Mouse (Mus musculus): Measurements from ENCODE around the gene Dip2b.

The Dip2b gene

GRCm38 (mm10) chr15:100219396-100219795 lies 180.9 kb downstream of the Dip2b start:
- no peak for DNase-seq (ENCODE audit: low read depth, low spot score)

GRCm38 (mm10) chr15:100220916-100221315 lies 182.5 kb downstream of the Dip2b start:
- no peak for DNase-seq (ENCODE audit: low read depth, low spot score)

GRCm38 (mm10) chr15:100225381-100225780 lies 186.9 kb downstream of the Dip2b start:
- DNase-seq (ENCODE audit: low read depth, low spot score) = no peak

GRCm38 (mm10) chr15:100225891-100226290 lies 187.4 kb downstream of the Dip2b start:
- DNase-seq (ENCODE audit: low read depth, low spot score) = no peak

DNA sequence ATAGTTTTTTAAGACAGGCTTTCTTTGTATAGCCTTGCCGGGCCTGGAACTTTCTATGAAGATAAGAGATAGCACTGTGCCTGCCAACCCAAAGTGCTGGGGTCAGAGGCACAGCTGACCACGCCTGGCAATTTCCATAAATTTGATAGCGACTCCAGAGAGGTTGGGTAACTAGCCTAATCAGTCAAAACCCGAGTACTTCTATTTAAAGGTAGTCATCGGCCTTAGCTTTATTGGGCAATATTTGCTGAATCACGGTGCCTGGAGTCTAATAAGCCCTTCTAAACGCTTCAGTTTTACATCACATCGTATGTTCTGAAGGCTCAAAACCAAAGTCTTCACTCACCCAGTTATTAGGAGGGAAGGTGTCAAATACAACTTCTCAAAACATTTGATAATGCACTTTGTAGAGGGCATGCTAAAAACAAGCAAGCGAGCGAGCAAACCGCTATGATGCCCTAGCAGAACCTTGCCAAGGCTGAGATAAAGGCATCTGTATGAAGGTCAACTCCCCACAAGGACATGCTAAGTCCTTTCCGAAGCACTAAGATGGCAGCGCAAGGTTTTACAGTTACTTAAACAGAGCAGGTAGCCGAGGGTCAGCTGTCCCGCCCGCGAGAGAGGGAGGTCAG lies 188.7 kb downstream of the Dip2b start:
- peak; percentile 23 for DNase-seq (ENCODE audit: low read depth, low spot score)

GRCm38 (mm10) chr15:100227663-100228534 lies 189.4 kb downstream of the Dip2b start, which contains the start of gene Atf1:
Gene Atf1 (plus strand): TSS chr15:100227819.
- peak; percentile 93 for DNase-seq (ENCODE audit: low read depth, low spot score)

GRCm38 (mm10) chr15:100228535-100229336 lies 190.3 kb downstream of the Dip2b start:
- DNase-seq (ENCODE audit: low read depth, low spot score) = no peak

DNA sequence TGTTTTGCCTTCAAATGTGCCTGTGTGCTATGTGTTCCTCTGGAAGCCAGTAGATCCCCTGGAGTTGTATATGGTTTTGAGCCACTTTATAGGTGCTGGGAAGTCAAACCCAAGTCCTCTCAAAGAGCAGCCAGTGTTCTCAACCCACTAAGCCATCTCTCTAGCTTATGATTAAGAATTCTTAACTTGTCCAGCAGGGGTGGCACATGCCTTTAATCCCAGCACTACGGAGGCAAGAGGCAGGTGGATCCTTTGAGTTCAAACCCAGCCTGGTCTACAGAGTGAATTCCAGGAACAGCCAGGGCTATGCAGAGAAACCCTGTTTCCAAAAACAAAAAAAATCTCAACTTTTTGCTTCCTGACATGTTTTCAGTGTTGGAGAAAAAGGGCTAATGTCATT lies 192.2 kb downstream of the Dip2b start:
- no peak for DNase-seq (ENCODE audit: low read depth, low spot score)

DNA sequence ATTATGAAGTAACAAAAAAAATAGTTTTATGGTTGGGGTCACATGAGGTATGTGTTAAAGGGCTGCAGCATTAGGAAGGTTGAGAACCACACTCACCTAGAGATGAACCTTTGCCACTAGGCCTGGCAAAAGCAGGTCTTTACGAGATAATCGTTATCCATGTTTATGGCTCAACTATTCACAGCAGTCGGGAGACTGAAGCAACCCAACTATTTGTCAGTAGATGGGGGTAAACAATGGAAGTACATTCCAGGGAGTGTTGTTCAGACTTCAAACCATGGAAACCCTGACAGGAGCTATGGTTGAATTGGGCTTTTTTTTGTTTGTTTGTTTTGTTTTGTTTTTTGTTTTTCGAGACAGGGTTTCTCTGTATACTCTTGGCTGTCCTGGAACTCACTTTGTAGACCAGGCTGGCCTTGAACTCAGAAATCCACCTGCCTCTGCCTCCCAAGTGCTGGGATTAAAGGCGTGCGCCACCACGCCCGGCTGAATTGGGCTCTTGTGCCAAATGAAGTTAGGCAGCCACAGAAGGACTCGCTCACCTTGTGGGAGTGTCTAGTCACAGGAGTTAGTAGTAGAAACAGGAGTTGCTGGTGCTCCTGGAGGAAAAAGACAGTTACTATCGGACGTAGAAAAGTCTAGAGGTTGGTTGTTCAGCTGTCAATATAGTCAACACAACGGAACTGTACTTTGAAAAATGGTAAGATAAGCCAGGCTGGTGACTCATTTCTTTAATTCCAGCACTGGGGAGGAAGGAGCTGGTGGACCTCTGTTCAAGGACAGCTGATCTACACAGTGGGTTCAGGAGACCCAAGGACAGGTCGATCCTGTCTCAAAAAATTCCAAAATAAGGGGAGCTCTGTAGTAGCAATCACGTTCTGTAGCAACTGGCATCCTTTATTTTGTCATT lies 193.4 kb downstream of the Dip2b start:
- no peak for DNase-seq (ENCODE audit: low read depth, low spot score)

DNA sequence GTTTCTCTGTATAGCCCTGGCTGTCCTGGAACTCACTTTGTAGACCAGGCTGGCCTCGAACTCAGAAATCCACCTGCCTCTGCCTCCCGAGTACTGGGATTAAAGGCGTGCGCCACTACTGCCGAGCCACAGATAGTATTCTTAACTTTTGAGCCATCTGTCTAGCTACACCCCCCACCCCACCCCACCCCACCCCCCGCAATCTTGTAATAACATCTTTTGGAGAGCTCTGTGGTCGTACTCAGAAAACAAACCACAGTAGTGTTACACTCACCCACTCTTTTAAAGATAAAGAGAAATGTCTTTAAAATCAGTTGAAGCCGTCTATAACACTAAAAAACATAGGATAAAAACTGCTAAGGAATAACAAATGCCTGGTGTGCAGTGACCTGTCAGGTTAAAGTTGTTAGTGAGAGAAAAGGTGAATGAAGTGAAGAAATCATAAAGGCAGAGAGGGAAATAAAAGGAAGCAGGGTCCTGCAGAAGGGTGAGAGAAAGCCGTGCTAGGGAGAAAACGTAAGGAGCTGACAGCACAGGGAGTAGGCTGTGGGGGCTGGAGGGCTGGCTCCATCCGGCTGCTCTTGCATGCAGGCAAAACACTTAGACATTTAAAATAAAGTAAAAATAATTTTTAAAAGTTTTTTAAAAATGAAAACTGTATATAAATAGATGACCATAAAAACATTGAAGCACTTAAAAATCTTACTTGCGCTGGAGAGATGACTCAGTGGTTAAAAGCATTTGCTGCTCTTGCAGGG lies 196.9 kb downstream of the Dip2b start:
- DNase-seq (ENCODE audit: low read depth, low spot score) = no peak

DNA sequence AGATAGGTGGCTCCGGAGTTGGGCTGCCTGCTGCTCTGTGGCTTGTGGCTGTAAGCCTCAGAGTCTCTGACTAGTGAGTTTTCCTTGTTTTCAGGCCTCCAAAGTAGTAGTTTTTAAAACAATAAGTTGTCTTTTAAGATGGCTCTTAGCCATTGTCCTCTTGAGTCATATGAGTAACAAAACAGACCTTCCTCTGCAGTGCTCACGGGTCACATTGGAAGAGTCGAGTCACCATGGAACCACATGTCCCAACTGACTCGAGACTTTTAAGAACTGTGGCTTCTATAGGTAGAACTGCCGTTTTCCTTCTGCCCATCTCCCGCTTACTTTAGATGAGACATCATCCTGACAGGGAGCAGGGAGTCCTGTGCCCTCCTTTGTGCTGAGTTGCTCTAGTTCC lies 198.5 kb downstream of the Dip2b start:
- no peak for DNase-seq (ENCODE audit: low read depth, low spot score)

GRCm38 (mm10) chr15:100241780-100242179 lies 203.3 kb downstream of the Dip2b start:
- DNase-seq (ENCODE audit: low read depth, low spot score) = no peak

DNA sequence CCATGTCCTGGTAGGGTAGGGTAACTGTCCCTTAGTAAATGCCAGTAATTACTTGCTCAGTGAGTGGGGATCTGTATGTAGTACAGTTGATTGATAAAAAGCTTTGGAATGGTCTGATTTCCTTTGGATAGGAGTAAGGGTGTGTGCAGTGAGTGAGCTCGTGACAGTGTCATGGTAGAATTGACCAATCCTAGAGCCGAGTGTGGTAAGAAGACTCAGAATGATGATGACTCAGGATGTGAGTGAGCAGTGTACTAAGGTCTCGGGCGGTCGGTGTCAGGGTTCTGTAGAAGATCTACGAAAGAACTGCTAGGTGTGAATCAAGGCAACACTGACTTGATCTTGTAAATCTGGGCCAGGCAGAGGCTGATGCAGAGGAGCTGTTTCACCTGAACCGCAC lies 207.5 kb downstream of the Dip2b start:
- no peak for DNase-seq (ENCODE audit: low read depth, low spot score)

- no peak for DNase-seq (ENCODE audit: low read depth, low spot score)
Observed at GRCm38 (mm10) chr15:100247296-100247695, 208.8 kb downstream of the Dip2b start.

GRCm38 (mm10) chr15:100248665-100249433 lies 210.4 kb downstream of the Dip2b start:
- no peak for DNase-seq (ENCODE audit: low read depth, low spot score)

DNA sequence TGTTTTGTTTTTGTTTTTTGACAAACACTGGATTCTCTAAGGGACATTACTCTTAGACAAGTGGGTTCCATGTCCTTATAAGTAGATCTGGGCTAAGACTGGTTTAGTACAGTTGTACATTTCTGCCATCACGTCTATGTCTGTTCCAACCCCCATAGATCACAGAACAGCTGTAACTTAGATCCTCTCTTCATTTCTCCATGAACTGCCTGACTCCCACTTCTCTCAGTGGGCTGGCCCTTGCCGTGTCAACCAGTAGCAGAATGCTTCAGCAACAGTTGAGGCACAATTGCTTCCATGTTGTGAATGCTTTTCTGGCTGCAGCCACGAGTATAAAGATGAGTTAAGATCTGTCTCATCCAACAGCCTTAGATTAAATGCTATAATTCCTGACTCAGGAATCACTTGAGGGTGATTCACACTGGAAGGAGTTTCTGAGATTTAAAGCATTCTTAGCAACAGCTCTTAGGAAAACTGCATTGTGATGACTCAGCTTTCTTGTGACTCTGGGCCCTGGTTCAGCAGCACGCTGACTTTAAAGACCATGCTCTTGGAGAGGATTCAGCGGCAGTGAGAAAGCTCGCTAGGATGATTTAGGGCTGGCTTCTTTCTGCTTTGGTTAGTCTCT lies 212.8 kb downstream of the Dip2b start:
- DNase-seq (ENCODE audit: low read depth, low spot score) = no peak

DNA sequence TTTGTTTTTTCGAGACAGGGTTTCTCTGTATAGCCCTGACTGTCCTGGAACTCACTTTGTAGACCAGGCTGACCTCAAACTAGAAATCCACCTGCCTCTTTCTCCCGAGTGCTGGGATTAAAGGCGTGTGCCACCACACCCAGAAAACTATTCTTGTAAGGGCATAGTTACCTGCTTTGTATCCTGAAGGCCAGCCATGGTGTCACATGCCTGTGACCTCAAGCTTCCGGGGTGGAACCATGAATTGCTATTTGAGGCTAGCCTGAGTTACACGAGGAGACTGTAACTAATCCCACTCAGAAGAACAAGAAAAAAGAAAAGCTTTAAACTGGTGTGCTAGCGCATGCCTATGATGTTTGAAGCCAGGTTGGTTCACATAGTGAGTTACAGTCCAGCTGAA lies 217.9 kb downstream of the Dip2b start:
- no peak for DNase-seq (ENCODE audit: low read depth, low spot score)

DNA sequence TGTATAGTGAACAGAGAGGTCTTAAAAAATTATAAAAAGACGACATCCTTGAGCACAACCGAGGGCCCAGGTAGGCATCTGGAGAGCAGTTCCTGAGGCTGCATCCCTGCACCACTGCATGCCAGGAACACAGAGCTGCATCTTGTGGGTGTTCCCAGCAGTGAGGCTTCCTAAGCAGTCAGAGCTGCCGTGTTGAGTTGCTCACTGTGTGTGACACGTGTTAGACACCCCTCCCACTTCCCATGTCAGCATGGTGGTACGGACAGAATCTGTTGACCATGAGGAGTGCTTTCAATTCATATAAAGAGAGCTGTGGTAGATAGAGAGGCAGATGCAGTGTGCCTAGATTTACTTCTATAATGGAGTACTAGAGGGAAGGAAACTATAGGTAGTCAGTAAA lies 218.8 kb downstream of the Dip2b start:
- no peak for DNase-seq (ENCODE audit: low read depth, low spot score)
